Mouse (Mus musculus) urinary bladder, postnatal 25 days (tissue): ENCODE data around the gene Rilp.
"Not testable (repeated sequence)": the region's sequence is repeated elsewhere in the genome, so short reads cannot be mapped to it uniquely, and the experiment has no call there.

Experiments
- DNase-seq: peaks from one replicate; pipeline ENCODE4 v3.0.0; 2022; ENCODE audit warnings: low spot score

The Rilp gene

DNA sequence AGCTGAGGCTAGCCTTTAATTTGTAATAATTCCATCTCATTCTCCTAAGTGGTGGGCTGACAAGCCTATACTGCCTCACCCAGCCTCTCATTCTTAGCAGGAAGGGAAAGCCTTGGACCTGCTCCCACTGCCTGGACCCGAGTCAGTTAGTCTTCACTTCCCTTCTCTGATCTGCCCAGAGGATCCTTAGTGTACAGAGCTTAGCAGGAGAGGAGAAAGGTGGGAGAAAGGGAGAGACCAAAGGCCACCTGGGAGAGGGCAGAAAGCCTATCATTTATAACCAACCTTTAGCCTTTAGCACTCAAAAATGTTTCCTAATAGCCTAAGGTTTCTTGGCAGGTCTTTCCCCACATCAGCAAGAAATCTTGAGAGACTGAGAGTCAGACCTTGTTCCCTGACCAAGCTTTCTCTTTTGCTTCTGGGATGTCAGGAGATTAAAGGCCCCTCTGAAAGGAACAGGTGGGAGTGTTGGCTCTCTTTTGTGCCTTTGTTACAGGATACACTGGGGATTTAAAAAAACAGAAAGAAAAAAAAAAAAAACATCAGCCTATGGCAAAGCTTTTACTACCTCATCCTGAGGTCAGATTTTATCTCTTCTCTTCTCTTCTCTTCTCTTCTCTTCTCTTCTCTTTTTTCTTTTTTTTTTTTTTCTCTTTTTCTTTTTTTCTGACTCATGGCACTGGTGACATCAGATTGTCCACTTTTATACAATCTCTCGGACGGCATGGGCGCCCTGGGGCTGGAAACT lies 24.6 kb downstream of the Rilp start:
- DNase-seq = no peak

- no peak for DNase-seq
Observed at GRCm38 (mm10) chr11:75535106-75535795, 25.4 kb downstream of the Rilp start.

GRCm38 (mm10) chr11:75536255-75537024 lies 26.5 kb downstream of the Rilp start:
- DNase-seq = no peak

DNA sequence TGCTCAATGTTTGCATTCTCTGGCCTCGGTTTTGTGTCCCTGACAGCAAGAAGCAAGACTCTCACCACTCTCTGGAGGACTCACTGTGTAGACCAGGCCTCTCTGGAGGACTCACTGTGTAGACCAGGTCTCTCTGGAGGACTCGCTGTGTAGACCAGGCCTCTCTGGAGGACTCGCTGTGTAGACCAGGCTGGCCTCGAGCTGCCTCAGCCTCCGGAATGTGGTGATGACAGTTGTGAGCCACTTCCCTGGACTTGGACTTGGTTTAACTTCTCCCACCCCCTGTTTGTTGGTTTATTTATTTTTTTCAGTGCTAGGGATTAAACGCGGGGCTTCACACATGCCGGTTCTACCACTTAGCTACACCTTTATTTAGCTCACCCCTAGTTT lies 27.1 kb downstream of the Rilp start:
- DNase-seq = no peak

GRCm38 (mm10) chr11:75537491-75538183 lies 27.7 kb downstream of the Rilp start:
- DNase-seq = no peak

DNA sequence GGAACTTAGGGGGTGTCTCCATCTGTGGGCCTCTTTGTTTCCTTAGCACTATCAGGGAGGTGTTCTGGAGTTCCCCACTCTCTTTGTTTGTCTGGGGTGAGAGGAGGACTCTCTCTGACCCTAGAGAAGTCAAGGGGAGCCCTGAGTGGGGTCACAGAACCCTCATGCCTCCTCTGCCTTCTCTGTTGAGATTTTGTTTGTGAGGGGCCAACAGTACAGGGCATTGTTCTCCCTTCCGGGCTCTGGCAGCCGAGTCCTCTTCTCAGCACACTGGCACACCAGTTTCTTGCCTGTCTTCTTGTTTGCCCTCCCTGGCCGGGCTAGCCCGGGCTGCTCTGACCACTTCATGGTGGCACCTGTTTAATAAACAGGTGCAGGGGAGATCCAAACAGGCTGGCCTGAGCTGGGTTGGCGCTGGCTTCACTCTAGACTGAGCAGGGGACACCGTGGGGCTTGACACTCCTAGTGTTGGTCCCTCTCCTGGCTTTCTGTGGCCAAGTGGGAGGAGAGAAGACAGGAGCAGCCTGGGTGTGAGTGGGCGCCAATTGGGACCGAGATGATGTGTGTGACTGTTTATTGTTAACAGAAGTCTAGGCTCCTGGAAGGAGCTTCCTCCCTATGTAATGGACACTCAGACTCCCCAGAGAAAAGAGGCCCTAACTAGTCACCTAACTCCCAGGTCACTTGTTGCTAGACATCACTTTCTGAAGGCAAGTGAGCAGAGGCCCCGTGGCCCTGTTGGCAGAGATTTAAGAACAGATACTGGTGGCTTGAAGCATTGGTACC lies 28.5 kb downstream of the Rilp start:
- DNase-seq = no peak

DNA sequence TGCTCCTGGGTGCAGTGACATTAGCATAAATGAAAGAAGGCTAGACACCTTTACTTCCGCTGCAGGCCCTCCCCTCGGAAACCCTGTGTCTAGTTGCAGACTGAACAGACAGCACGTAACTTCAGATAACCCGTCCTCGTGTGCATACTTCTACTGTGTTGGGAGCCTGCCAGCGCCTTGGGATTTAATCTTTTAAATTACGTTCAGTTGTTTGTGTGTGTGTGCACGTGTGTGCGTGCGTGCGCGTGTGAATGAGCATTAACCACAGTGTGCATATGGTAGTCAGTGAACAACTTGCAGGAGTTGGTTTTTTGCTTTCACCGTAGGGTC lies 29.0 kb downstream of the Rilp start:
- no peak for DNase-seq

- no peak for DNase-seq
Observed at GRCm38 (mm10) chr11:75540209-75540608, 30.3 kb downstream of the Rilp start.

DNA sequence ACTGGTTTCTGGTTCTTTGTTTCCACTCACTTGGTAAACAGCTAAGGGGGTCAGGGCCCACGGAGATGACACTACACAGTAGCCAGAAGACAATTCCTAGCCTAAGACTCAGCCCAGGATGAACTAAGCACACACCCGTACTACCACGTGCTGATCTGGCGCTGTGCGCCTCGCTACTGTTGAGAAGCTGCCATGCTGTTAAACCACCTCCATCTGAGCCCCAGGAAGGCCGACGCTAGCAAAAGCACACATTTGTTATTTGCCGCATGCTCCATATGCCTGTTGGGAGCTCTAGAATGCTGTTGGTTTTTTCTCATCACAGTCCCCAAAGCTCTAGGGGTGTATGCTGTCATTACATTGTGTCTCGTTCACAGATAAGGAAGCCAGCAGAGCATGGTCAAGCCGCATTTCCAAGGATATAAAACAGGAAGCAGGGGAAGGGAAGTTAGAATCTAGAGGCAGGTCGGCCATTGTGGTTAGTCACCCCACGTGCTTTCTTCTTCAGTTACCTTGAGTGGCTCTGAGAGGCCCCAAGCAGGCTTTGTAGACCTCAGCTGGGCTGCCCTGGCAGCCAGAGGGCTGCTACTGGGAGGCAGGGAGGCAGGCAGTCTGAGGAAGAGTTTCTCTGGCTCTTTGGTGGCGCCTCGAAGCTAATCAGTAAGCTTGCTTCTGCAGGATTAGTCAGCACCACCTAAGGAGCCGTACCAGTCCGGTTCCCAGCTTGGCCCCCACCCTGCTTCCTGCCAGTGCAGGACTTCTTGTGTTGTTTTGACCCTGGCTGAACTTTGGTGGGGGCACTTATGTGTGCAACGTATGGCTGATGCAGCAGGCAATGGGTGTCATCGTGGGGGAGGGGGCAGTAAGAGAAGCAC lies 31.1 kb downstream of the Rilp start:
- no peak for DNase-seq

GRCm38 (mm10) chr11:75544713-75545112 lies 34.8 kb downstream of the Rilp start:
- DNase-seq = no peak

DNA sequence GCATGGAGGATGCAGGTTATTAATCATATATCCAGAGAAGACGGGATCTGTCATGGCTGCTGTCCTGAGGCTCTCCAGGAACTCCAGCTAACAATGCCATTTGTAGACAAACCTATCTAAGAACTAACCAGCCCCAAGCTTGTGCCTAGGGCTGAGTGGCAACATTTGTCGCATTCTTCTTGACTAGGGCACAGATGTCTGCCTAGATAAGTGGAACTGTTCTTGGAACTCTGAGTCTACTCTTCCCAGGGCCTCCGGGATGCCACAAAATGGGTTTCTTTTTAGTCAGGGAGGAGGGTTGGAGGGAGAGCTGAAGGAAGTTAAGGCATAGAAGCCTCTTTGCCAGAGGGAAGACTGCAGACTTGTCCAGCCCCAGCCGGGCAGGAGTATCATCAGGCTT lies 36.2 kb downstream of the Rilp start:
- DNase-seq = no peak

- DNase-seq = no peak
Observed at GRCm38 (mm10) chr11:75549658-75550111, 39.8 kb downstream of the Rilp start.

DNA sequence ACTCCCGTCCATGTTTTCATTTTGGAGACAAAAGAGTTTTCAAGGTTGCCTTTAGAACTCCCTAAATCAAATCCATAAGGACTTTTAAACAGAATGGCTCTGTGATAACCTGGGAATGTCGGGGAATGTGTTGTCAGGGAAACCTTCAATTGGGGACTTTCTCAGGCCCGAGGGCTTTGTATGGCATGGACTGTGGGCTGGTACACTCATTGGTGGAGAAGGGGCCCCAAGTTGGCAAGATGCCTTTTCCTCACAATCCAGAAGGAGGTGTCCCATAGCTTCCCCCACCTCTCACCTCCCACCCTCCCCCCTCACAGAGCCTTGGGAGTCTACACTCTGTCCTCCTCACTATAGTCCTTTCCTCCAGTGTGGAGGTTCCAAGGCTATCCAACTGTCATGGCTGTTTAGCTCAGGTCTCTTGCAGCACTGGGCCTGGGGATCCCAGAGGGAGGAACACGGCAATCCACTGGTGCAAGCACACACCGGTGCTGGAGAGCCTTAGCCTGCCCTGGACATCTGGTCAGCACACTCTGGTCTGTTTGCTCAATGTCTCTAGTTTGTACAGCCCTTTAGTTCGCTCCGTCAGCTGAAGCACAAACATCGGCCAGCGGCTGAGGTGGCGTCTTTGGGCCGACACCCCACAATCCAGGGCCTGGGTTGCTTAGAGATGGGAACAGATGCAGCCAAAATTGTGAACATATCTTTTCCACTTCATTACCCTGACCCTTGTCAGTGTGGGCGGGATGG lies 40.5 kb downstream of the Rilp start:
- DNase-seq = no peak

DNA sequence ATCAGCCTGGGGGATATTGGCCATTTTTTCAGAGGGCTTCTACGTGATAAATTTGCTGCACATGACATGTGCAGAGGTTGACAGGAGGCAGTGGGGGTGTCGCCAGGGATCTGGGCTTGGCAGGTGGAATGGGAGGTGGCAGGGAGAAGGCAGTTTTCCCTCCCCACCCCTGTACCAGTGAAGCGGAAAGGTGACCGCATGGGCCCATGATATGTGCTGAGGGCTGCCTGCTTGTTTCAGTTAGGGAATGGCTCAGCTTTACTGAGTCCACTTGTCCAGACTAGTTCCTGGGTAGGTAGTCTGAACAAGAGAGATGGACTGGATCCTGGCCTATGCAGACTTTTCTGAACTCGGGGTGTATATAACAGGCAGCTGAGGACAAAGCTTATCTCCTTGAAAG lies 41.4 kb downstream of the Rilp start:
- no peak for DNase-seq

- DNase-seq = no peak
Observed at GRCm38 (mm10) chr11:75551961-75552441, 42.1 kb downstream of the Rilp start.

DNA sequence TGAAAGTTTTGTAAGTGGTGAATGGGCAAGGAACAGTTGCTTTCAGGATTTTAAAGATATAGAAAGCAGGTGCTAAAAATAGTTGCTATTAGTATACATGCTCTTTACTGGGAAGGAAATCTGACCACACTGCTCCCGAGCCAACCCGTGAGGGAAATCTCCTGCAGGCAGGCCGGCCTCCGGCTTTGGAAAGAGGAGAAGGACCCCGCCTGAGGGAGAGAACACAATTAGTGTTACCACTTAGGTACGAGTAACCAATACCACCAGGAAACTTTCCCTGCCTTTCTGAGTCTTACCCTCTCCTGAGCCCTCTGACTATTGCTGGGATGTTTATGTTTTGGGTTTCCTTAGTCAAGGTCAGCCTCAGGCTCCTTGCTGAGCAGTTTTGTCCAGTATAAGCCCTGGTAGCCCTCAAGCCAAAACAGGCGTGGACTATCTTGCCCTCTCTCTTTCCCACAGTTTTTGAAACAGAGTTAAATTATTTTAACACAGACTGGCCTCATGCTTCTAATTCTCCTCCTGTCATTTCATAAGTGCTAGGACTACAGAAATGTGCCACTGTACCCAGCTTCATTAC lies 43.1 kb downstream of the Rilp start:
- DNase-seq = no peak

- DNase-seq = not testable (repeated sequence)
Observed at GRCm38 (mm10) chr11:75556006-75556405, 46.1 kb downstream of the Rilp start.

DNA sequence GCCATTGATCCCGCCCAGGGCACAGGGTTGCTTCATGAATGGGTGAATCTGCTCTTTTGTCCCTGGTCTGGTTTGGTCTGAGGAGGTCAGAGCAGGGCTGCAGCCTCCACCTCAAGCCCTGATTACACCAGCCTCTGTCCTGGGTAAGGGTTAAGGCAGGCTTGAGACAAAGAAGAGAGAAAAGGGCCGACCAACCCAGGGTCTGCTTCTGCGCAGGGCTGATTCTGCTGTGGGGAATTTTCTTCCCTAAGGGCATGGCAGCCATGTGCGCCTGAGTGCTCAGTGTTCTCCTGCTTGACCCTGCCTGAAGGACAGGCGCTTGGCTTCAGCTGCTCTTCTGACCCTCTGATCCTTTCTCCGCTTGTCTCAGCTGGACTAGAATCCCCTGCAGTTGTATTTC lies 47.2 kb downstream of the Rilp start:
- no peak for DNase-seq

DNA sequence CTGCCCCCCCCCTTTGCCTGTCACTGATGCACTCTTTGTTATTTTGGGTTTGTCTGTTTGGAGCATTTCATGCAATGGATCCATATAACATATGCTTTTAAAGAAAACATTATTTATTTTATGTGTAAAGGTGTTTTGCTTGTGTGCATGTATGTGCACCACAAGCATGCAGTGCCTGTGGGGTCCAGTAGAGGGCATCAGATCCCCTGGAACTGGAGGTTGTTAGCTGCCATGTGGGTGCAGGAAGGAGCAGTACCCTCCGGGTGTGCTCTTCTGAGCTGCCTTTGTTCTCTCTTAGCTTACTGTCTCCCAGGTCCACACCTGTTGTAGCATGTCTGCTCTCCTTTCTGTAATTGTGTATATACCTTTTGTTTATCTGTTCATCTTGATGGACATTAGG lies 48.2 kb downstream of the Rilp start:
- no peak for DNase-seq
